Mouse (Mus musculus) embryonic facial prominence, embryonic 13.5 days (tissue): ENCODE results near the gene Robo1. TPM values are rescaled to one million over a fixed set of nuclear protein-coding genes. Genes with fewer than 3 reads are reported as not detected.

ENCODE experiments used
- ATAC-seq: fragments of 200-750 bp; cut with Nextera tagmentation; 2 replicates; pipeline ENCODE4 v1.8.0; 2017; ENCODE audit warnings: low read depth; ENCODE audit not compliant: insufficient number of reproducible peaks, insufficient read depth, low FRiP score, low TSS enrichment
- H3K27ac ChIP-seq: fragments of 300-500 bp; sonication (generic); 2 replicates; pipeline ENCODE4 v1.5.1; 2015; ENCODE audit warnings: moderate library complexity, mild to moderate bottlenecking, inconsistent platforms
- H3K27me3 ChIP-seq: fragments of 300-500 bp; sonication (generic); 2 replicates; pipeline ENCODE4 v1.6.1; 2015; ENCODE audit warnings: mild to moderate bottlenecking, inconsistent platforms
- H3K36me3 ChIP-seq: fragments of 300-500 bp; sonication (generic); 2 replicates; pipeline ENCODE4 v1.6.1; 2015; ENCODE audit warnings: mild to moderate bottlenecking, inconsistent platforms
- H3K4me1 ChIP-seq: fragments of 300-500 bp; sonication (generic); 2 replicates; pipeline ENCODE4 v1.6.1; 2015; ENCODE audit warnings: inconsistent platforms
- H3K4me2 ChIP-seq: fragments of 300-500 bp; sonication (generic); 2 replicates; pipeline ENCODE4 v1.6.1; 2015; ENCODE audit warnings: moderate library complexity, mild to moderate bottlenecking, inconsistent platforms
- H3K4me3 ChIP-seq: fragments of 300-500 bp; sonication (generic); 2 replicates; pipeline ENCODE4 v1.5.1; 2015; ENCODE audit warnings: mild to moderate bottlenecking, inconsistent platforms
- H3K9ac ChIP-seq: fragments of 300-500 bp; sonication (generic); 2 replicates; pipeline ENCODE4 v1.6.1; 2015; ENCODE audit warnings: mild to moderate bottlenecking, inconsistent platforms
- H3K9me3 ChIP-seq: fragments of 300-500 bp; sonication (generic); 2 replicates; pipeline ENCODE4 v1.6.1; 2016; ENCODE audit warnings: inconsistent platforms
- WGBS: fragments of 180-500 bp; shearing (Covaris S2); methylation state at CpG from one replicate; pipeline ENCODE4 v1.1.7; 2015; ENCODE audit warnings: mixed read lengths; 5-methylcytosine and 5-hydroxymethylcytosine counted together
- polyA plus RNA-seq: library from polyadenylated mRNA; unstranded; fragments of >200 nt; fragmentation: Nextera tagmentation; extraction: Ambion mirVana; gene quantifications from 2 replicates; pipeline ENCODE4 v1.2.1, GENCODE M21; 2015

The Robo1 gene
- polyA plus RNA-seq, 1 experiment from 2014 or later = 63.8 TPM

- no peak overlapping the region for H3K27ac ChIP-seq
- H3K27me3 ChIP-seq = no peaks in the 10 kb centered on the region
- no peaks in the 10 kb centered on the region for H3K9me3 ChIP-seq
- H3K4me3 ChIP-seq = no peak overlapping the region
- no peaks in the 10 kb centered on the region for H3K4me1 ChIP-seq
- no peak overlapping the region for H3K4me2 ChIP-seq
- no peak for ATAC-seq
- no peak overlapping the region for H3K9ac ChIP-seq
- WGBS = 82% methylated on average over 4 of the region's 4 CpGs
- H3K36me3 ChIP-seq = no peaks in the 10 kb centered on the region
These were observed 314.3 kb downstream of the Robo1 start for GRCm38 (mm10) chr16:72622371-72622770.

- Histone ChIP-seq H3K27me3 (no peaks in the 10 kb centered on the region), H3K4me3 (no peak overlapping the region), H3K36me3 (no peaks in the 10 kb centered on the region), H3K4me2 (no peak overlapping the region), H3K9ac (no peak overlapping the region), H3K9me3 (no peaks in the 10 kb centered on the region), H3K27ac (no peak overlapping the region), H3K4me1 (no peaks in the 10 kb centered on the region)
- ATAC-seq = no peak
- 81% methylated on average over 10 of the region's 10 CpGs for WGBS
These were observed 314.8 kb downstream of the Robo1 start for GRCm38 (mm10) chr16:72622868-72623267.

- no peaks in the 10 kb centered on the region for H3K36me3 ChIP-seq
- no peak overlapping the region for H3K9ac ChIP-seq
- H3K4me2 ChIP-seq = no peak overlapping the region
- no peak overlapping the region for H3K4me3 ChIP-seq
- ATAC-seq = no peak
- H3K27ac ChIP-seq = no peak overlapping the region
- no peaks in the 10 kb centered on the region for H3K27me3 ChIP-seq
- H3K9me3 ChIP-seq = no peaks in the 10 kb centered on the region
- H3K4me1 ChIP-seq = no peaks in the 10 kb centered on the region
- 43% methylated on average over 7 of the region's 7 CpGs for whole genome bisulfite sequencing
These were observed 325.7 kb downstream of the Robo1 start for GRCm38 (mm10) chr16:72633846-72634245.

- Histone ChIP-seq H3K4me1 (no peaks in the 10 kb centered on the region), H3K9ac (no peak overlapping the region), H3K36me3 (no peaks in the 10 kb centered on the region), H3K4me3 (no peak overlapping the region), H3K4me2 (no peak overlapping the region), H3K9me3 (no peaks in the 10 kb centered on the region), H3K27me3 (no peaks in the 10 kb centered on the region), H3K27ac (no peak overlapping the region)
- no peak for ATAC-seq
- WGBS = 69% methylated on average over 8 of the region's 8 CpGs
These were observed 331.3 kb downstream of the Robo1 start for GRCm38 (mm10) chr16:72639332-72639940.

GRCm38 (mm10) chr16:72640932-72641811 is 333.1 kb downstream of the Robo1 start:
- H3K27me3 ChIP-seq = no peaks in the 10 kb centered on the region
- no peak overlapping the region for H3K4me2 ChIP-seq
- no peak overlapping the region for H3K9ac ChIP-seq
- 72% methylated on average over 9 of the region's 9 CpGs for WGBS
- no peak overlapping the region for H3K27ac ChIP-seq
- no peak overlapping the region for H3K4me3 ChIP-seq
- ATAC-seq = no peak
- no peaks in the 10 kb centered on the region for H3K36me3 ChIP-seq
- H3K9me3 ChIP-seq = no peaks in the 10 kb centered on the region
- H3K4me1 ChIP-seq = peaks cover 7% of the 10 kb centered on the region; the same call in 1 of the 2 replicates

- Histone ChIP-seq H3K4me3 (peak overlapping the region; percentile 30), H3K4me2 (peak overlapping the region; percentile 58), H3K27ac (no peak overlapping the region), H3K27me3 (no peaks in the 10 kb centered on the region), H3K4me1 (peaks cover 7% of the 10 kb centered on the region; the same call in 1 of the 2 replicates), H3K9ac (no peak overlapping the region), H3K9me3 (no peaks in the 10 kb centered on the region), H3K36me3 (no peaks in the 10 kb centered on the region)
- no peak for ATAC-seq
- WGBS = 2% methylated on average over 8 of the region's 8 CpGs
These were observed 337.8 kb downstream of the Robo1 start for GRCm38 (mm10) chr16:72645890-72646289.

- H3K9ac ChIP-seq = no peak overlapping the region
- no peak overlapping the region for H3K27ac ChIP-seq
- peaks cover 7% of the 10 kb centered on the region; the same call in 1 of the 2 replicates for H3K4me1 ChIP-seq
- no peaks in the 10 kb centered on the region for H3K27me3 ChIP-seq
- H3K4me2 ChIP-seq = peak overlapping the region; percentile 52
- H3K36me3 ChIP-seq = no peaks in the 10 kb centered on the region
- H3K4me3 ChIP-seq = 0 out of 2 replicates have a peak overlapping the region, but pooled peaks have one; percentile 12
- 31% methylated on average over 4 of the region's 4 CpGs for WGBS
- H3K9me3 ChIP-seq = no peaks in the 10 kb centered on the region
- ATAC-seq = no peak
These were observed 341.2 kb downstream of the Robo1 start for GRCm38 (mm10) chr16:72649314-72649713.

- no peak for ATAC-seq
- H3K4me1 ChIP-seq = peaks cover 11% of the 10 kb centered on the region
- H3K9me3 ChIP-seq = no peaks in the 10 kb centered on the region
- no peaks in the 10 kb centered on the region for H3K36me3 ChIP-seq
- H3K4me2 ChIP-seq = 0 out of 2 replicates have a peak overlapping the region, but pooled peaks have one; percentile 2
- H3K27ac ChIP-seq = no peak overlapping the region
- 51% methylated on average over 9 of the region's 9 CpGs for WGBS
- H3K27me3 ChIP-seq = no peaks in the 10 kb centered on the region
- H3K9ac ChIP-seq = no peak overlapping the region
- H3K4me3 ChIP-seq = no peak overlapping the region
These were observed 347.3 kb downstream of the Robo1 start for GRCm38 (mm10) chr16:72655411-72655810.

GRCm38 (mm10) chr16:72662837-72663350 is 354.8 kb downstream of the Robo1 start:
- Histone ChIP-seq H3K36me3 (no peaks in the 10 kb centered on the region), H3K9me3 (no peaks in the 10 kb centered on the region), H3K4me3 (peak overlapping the region; percentile 87), H3K4me2 (peak overlapping the region; percentile 62), H3K4me1 (peaks cover 31% of the 10 kb centered on the region), H3K27ac (peak overlapping the region; percentile 99), H3K27me3 (no peaks in the 10 kb centered on the region), H3K9ac (peak overlapping the region; percentile 92)
- ATAC-seq = peak; percentile 92
- WGBS = under 1% methylated on average over 26 of the region's 26 CpGs

- H3K9me3 ChIP-seq = no peaks in the 10 kb centered on the region
- H3K9ac ChIP-seq = peak overlapping the region; percentile 92
- peaks cover 37% of the 10 kb centered on the region for H3K4me1 ChIP-seq
- H3K4me3 ChIP-seq = peak overlapping the region; percentile 87
- H3K27ac ChIP-seq = peak overlapping the region; percentile 99
- H3K27me3 ChIP-seq = no peaks in the 10 kb centered on the region
- peak overlapping the region; percentile 62 for H3K4me2 ChIP-seq
- under 1% methylated on average over 55 of the region's 55 CpGs for WGBS
- no peaks in the 10 kb centered on the region for H3K36me3 ChIP-seq
- peak; percentile 80 for ATAC-seq
These were observed 355.5 kb downstream of the Robo1 start for GRCm38 (mm10) chr16:72663351-72664232.

- under 1% methylated on average over 12 of the region's 12 CpGs for WGBS
These were observed 356.1 kb downstream of the Robo1 start for GRCm38 (mm10) chr16:72664233-72664613.

More at GRCm38 (mm10) chr16:72664233-72664613, 356.1 kb downstream of the Robo1 start:
- H3K9me3 ChIP-seq = no peaks in the 10 kb centered on the region
- H3K27ac ChIP-seq = peak overlapping the region; percentile 99
- H3K4me3 ChIP-seq = peak overlapping the region; percentile 87
- H3K4me1 ChIP-seq = peaks cover 40% of the 10 kb centered on the region
- H3K4me2 ChIP-seq = peak overlapping the region; percentile 62
- H3K27me3 ChIP-seq = no peaks in the 10 kb centered on the region
- peak overlapping the region; percentile 92 for H3K9ac ChIP-seq
- no peak for ATAC-seq
- no peaks in the 10 kb centered on the region for H3K36me3 ChIP-seq
